Mouse (Mus musculus): ENCODE results near the gene Cfap299.

The Cfap299 gene

DNA sequence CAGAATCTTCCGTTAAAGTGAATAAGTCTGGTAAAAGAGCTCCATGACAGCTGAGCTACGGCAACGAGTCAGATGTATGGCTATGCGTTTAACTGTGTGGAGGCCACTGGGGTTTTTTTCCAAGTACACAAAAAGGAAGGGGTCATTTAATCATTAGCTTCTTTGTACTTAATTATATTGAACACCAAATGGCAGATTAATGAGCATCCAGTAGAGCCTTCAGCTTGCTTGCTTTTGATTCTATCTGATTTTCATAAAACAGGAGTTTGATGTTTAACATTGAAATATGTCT lies 47.6 kb downstream of the Cfap299 start:
- DNase-seq (ENCODE audit: low spot score in 2 of 2), result no peak

DNA sequence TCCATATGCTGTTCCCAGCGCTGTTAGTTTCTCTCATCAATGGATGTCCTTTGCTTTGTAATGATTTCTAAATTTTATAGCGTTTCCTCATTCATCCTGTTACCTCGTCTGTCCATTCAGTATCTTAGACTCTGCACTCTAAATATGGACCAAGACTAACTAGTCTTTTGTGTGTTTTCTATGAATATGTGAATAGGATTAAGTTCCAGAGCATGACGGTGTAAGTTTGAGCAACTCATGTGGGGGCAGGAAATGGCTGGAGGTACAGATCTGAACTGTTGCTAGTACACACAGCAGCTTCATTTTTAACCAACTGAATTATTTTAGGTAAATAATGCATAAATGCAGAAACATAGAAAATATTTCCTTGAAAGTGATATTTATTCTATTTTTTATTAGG lies 51.3 kb downstream of the Cfap299 start:
- no peak for DNase-seq (ENCODE audit: low spot score in 2 of 2)

DNA sequence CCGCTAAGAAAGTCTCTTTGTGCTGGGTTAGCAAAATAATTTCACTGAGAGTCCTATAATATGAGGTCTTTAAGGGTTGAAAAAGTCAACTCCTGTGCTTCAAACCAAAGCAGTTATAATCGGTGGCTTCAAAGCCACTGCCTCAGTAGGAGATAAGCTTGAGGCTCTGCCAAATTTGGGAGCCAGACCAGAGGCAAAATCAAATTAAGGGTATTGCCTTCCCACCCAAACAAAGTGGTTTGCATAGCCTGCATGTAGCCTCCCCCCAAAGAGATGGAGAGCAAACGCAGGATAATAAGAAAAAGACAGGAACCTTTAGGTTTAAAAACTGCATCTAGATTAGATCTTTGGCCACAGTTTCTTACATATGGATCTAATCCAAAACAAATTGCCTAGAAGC lies 58.0 kb downstream of the Cfap299 start:
- no peak for DNase-seq (ENCODE audit: low spot score in 2 of 2)

DNA sequence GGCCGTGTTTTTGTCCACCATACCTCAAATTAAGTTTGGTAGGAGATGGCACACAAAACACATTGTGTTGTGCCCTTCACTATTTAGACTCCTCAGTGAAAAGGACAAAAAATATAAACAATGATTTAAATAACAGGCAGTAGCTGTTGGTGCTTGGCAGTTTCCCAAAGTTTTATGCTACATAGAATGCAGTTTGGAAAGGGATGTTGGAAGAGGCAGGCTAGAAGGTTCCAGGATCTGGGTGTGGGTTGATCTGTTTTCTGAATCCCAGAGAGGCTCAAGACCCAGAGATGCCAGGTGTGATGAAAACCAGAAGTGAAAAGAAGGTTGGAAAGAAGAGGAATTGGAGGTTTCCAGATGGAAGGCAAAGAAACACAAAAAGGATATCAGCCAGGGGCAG lies 73.1 kb downstream of the Cfap299 start:
- DNase-seq (ENCODE audit: low spot score in 2 of 2), result no peak

DNA sequence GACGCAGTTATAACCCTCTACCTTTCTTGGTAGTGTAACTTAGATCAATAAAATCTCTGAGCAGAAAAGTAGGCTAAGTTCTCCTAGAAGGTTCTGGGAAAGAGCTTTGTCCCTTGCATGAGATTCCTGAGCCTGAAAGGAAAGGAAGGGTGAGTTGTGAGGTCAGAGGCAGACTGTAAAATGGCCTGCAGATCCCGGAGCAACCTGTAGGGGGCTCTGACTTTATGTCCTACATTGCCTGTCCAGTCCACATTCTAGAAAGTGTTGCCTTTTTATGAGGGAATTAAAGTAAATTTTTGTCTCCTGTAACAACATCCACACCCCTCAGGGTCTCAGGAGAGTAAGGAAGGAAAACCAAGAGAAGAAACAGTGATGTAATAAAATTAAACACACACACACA lies 81.0 kb downstream of the Cfap299 start:
- no peak for DNase-seq (ENCODE audit: low spot score in 2 of 2)

DNA sequence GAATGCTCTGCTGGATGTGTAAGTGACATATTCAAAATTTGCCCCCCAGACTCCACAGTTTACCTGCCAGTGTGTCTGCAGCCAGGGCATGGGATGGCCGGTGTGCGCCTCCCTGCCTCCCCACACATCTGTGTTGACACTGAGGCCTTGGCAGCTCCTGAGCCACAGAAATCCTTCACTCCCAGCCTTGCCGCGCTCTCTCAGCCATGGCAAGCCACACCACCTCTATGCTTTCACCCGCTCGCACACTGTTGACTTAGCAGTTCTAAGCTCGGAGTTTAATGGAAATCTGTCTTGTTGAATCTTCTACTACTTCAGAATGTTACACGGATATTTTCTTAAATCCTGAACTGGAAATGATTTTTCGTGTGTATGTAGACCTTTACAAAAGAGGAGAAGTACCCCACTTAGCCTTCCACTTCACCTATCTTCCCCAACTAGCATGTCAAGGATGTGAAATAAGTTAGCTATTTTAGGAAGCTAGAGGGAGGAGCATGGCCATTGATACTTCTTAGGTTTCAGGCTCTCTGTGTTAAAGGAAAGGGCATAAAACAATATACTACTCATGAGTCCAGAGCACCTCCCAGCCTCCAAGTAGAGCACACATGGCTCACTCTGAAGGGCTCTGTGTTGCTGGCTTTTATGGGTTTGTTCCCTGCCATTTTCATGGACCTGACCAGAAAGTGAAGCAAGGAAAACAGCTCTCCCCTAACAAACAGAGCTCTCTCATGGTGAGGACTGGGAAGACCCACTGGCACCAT lies 87.5 kb downstream of the Cfap299 start:
- no peak for DNase-seq (ENCODE audit: low spot score in 2 of 2)

DNA sequence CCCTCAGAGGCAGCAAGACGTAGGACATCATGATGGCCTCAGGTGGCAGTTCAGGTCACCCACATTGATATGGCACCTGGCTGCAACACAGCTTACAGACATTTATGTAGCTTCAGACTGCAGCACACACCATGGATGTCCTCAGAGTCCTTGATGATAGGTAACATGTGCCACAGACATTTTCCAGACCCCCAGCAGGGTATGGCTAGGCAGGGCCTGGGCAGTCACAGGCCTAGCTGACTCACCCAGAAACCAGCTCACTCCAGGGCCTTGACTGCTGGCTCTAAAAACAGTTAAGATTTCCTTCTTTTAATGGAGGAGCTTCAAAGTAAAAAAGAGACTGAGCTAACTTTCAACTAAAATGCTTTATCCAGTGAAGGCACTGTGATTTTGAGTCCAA lies 95.9 kb downstream of the Cfap299 start:
- no peak for DNase-seq (ENCODE audit: low spot score in 2 of 2)

DNA sequence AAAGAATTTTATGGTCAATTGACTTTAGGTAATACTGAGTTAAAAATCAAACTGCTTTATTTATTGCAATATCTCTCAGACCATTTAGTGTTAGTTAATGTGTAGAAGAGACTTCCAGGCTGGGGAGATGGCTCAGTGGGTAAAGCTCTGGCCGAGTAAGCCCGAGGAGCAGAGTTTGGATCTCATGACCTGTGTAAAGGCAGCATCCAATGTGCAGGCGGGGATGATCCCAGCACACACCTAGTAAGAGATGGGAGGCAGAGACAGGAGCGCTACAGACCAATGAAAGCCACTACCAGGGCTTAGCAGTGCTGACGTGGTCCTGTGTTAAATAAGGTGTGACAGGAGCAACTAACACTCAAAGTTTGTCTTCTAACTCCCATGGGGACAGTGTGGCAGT lies 97.0 kb downstream of the Cfap299 start:
- DNase-seq (ENCODE audit: low spot score in 2 of 2), result no peak

DNA sequence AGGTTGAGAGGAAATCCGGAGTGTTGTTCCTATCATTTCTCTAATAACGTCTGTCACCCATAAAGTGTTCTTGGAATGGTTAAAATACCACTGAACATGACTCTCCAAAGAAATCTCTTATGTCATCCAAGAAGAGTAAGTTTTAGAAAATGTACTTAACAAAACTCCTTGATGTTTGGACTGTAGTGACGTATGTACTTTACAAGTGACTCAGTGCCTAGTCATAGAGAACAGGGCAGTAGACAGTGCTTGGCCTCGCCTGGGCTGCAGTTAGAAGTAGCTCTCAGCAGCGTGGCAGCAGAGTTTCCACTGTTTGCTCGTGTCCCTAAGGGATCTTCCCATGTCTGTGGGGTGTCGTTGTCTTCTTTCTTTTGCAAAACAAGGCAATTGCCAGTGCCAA lies 101.0 kb downstream of the Cfap299 start:
- no peak for DNase-seq (ENCODE audit: low spot score in 2 of 2)

DNA sequence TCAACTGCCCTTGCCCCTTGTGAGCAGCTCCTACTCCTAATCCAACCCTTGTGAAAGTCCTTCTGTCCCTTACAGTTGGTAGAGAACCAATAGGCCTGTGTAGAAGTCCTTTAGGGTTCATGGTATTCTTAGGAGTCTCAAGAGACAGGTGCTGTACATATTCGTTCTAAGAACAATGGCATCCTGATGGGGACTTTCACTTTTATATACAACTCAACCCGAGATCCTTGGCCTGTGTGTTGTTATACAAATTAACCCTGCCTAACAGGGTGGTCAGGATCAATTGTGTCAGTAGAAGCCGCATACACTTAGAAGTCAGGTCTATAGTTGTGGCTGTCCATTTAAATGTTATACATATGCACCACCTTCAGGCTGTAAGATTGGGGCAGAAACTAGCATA lies 109.6 kb downstream of the Cfap299 start:
- DNase-seq (ENCODE audit: low spot score in 2 of 2), result no peak

DNA sequence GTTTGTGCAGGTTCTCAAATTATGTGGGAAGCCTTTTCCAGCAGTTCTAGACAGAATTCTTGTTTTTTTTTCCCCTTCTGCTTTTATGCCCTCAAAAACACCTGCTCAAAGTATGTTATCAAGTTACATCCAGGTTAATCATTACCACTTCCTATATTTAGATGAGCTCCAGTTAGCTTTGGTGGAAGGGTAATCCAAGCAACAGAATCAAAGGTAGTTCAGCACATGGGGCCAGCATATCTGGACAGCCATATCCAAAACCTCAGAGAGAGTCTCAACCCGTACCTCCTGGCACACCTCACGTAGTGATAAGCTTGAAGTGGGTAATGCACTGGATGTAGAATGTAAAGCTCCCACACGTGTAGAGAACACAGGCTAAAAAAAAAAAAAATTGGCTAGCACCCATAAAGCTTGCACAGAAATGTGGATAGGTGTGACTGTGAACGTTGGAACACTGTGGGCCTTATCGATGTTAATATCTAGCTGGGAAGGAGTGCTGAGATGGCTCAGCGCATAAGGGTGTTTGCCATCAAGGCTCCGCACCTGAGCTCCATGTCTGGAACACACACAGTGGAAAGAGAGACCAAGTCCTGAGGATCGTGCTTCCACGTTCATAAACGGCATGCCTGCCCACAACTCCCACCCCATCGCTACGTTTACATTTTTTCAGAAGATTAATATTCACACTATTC lies 117.8 kb downstream of the Cfap299 start:
- DNase-seq (ENCODE audit: low spot score in 2 of 2), result no peak

DNA sequence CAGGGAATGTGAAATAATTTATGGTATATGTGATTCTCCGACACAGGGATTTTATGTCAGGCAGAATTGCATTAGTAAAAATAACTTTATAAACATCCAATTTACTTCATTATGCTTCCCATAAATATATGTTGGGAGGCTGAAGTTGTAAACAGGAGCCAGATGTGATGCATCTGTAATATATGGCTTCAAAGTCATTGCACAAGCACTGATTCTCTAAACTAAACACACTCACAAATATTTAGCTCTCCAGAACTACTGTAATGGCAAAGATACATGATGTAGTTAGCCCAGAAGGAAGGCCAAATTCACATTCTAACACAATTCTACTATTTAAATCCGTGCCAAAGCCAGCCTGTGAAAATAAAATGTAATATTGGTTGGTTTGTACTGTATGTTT lies 120.8 kb downstream of the Cfap299 start:
- DNase-seq (ENCODE audit: low spot score in 2 of 2), result no peak

DNA sequence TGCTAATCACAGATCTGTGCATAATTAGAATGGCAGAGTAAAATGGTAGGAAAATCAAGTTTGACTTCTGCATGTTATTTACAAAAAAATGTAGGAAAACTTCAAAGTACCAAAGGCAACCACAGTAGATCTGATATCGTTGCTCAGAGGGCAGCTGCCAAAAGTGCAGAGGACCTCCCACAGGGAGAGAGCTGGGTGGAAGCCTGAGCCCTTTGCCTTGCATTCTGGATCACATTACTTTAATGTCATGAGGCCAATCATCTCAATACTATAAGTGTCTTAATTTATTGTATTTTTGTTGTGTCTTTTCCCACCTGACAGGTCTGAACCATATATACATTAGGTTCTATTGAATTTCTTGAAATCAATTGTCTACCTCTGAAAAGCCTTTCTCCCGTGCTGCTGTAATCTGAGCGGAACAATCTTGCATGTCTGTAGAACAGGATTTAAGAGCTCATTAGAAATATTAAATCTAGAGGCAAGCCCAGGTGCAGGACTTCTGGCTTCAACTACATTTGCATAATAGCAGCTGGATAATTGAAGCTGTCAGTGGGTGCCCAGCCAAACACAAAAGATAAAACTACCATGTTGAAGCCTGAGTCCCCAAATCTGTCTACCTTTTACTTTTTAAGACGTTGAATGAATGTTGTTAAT lies 137.9 kb downstream of the Cfap299 start:
- no peak for DNase-seq (ENCODE audit: low spot score in 2 of 2)

DNA sequence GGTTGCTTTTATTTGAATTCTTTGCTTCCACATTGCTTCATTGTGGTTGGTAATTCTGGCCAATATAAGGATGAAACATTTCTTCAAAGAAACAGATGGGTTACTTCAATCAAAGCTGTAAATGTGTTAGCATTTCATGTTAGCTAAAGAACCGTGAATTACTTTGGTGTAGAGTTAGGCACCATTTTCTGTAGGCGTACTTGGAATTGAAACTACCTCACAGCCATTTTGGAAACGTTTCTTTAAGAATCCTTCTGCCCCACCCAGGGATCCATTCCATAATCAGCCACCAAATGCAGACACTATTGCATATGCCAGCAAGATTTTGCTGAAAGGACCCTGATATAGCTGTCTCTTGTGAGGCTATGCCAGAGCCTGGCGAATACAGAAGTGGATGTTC lies 140.9 kb downstream of the Cfap299 start:
- no peak for DNase-seq (ENCODE audit: low spot score in 2 of 2)

DNA sequence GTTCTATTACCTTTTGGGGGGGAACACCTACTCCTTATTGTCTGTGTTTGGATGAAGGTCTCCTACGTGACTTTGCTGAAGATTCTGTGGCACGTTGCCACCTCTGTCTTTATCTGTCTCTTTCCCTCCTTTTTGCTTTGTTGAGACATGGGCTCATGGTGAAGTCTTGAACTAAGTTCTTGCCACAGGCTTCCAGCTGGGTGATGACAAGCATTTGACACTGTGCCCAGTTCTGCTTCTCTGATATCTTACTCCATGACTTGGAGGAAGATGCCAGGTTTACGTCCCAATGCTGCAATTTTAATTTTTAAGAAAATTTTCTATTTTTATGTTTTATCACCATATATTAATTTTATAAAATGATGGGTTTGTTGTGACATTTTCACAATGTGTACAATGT lies 147.4 kb downstream of the Cfap299 start:
- DNase-seq (ENCODE audit: low spot score in 2 of 2), result no peak

DNA sequence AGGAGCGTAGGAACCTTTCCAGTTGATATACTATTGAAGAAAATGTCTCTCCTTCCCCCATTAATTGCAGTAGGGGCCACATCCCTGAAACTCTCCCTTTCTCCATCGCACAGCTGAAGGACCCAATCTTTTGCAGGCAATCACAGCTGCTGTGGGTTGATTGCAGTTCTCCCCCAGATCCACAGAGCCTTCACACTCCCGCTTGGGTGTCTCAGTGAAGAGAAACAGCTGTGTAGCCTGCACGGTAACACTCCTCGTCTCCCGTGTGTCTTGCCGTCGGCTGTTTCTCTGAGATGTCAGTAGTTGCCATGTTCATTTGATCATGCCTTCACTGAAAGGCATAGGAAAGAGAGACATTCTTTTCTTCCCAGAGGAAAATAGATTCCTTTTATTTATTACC lies 148.2 kb downstream of the Cfap299 start:
- no peak for DNase-seq (ENCODE audit: low spot score in 2 of 2)

DNA sequence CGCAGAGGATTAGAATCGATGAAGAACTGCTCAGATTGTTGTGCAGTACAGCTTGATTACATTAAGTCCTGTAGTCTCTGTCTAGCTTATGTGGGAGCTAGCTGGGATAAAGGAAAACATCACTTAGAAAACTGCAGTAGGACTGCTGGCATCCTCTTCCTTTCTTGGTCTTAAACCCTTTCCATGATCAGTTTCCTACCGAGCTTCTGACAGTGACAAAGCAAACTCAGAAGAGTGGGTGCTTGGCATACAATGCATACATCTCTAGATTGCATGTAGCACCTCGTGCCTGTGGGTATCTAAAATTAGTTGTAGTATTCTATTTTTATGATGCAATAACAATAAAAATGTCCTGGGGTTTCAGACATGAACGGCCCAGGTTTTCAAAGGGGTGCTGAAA lies 154.4 kb downstream of the Cfap299 start:
- DNase-seq (ENCODE audit: low spot score in 2 of 2), result no peak

DNA sequence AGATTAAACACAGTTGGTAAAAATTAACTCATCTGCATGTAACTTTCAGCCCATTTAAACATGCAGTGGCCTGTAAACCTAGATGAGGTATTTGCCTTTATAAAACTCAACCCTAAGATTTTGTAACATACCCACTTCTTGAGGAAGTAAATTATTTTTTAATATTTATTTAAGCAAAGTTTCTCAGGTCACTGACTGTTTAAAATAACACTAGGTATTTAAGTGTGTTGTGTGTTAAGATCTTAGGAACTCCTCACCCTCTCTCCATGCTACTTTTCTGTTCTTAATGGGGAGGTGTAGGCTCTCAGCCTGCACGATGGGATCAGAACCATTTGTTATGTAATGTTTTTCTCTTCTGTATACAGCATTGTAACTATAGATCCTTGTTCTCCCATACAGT lies 156.1 kb downstream of the Cfap299 start:
- no peak for DNase-seq (ENCODE audit: low spot score in 2 of 2)

DNA sequence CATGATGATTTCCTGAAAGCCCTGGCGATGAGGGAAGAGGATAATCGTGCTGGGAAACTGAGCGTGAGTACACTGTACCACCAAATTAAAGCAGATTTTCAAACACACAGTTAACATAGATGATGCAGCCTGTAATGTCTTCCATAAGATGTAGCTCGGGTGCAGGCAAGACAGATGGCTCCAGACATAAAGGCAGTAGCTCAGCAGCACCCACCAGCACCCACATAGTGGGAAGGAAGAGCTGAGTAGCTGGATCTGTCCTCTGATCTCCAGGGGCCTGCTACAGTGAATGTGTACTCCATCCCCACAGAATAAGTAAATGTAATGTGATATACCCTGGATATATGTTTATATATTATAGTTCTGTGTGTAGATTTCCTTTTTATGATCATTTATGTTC lies 169.2 kb downstream of the Cfap299 start:
- DNase-seq (ENCODE audit: low spot score in 2 of 2), result no peak

DNA sequence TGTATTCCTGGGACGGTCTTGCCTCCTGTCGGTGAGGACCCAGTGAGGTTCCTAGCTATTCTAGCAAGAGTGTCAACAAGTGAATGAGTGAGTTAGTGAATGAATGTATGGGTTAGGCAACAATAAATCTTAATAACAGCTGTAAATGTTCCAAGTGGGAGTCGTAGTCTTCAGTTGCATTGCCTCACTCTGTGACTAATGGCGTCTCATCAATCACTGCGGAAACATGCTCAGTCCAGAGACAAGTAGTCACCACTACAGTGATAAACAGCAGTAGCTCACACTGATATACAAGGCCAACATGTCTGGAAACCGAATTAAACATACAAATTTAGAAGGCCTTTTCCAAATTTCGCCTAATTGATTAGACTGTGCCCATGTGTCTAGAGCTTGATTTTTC lies 187.1 kb downstream of the Cfap299 start:
- no peak for DNase-seq (ENCODE audit: low spot score in 2 of 2)

DNA sequence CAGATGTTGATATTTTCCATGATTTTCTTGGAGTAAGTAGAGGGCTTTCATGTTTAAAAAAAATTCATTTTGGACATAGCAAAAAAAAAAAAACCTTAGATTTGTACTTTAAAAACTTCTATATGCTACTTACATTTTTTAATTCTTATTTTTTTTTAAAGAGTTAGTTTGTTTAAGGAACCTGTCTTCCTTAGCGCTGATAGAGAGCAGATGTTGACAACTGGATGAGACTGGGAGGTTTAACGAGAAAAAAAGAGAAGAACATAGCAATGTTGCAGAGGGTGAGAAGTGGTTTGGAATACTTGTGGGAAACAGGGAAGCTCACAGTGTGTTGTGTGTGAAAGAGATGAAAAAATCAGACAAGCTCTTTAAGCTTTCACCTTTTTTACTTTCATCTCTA lies 191.0 kb downstream of the Cfap299 start:
- no peak for DNase-seq (ENCODE audit: low spot score in 2 of 2)

DNA sequence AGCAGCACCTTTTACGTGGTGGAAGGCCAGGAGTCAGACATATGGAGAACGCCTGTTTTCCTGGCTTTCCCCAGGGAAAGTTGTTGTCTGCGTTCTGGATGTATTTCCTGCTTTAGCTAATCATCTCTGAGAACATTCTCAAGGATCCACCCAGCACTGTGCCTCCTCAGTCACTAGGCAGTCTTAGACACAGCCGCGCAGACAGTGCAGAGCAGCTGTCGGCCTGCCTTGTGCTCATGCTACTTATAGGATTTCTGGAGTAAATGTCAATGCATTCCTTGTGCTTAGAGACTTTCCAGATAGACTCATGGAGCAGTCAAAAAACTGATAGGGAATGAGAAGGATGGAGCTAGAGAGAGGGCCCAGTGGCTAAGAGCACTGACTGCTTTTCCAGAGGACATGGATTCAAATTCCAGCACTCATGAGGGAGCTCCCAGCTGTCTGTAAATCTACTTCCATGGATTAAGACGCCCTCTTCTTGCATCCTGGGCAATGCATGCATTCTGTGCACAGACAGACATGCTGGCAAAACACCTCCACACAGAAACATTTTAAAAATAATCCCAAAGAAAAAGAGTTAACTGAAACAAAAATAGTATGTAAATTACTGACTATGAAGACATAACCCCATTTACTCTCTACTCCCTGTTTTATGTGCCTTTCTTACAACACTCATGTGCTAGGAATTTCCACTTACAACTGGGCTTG lies 193.3 kb downstream of the Cfap299 start:
- no peak for DNase-seq (ENCODE audit: low spot score in 2 of 2)

DNA sequence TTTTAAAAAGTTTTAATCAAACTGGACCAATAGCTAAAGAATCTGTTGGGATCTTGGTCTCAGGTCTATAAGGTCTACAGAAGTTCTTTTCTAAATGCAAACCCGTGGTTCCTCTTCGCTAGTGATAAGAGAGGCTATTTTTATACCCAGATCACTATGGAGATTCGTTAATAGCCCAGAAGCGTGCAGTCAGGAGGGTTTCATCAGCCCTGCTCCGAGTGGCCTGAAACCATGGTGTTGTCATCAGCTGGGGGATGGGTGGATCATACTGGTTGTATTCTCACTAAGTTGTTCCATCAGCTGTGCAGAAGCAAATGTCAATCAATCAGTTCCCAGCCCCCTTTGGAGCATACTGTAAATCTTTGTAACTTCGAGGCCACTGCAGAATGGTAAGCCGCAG lies 193.9 kb downstream of the Cfap299 start:
- DNase-seq (ENCODE audit: low spot score in 2 of 2), result no peak

Data from spleen, postnatal 14 days (tissue).